Mouse (Mus musculus) stomach, embryonic 16.5 days (tissue): ENCODE measurements around the gene Fads6. TPM values are rescaled to one million over a fixed set of nuclear protein-coding genes. Genes with fewer than 3 reads are reported as not detected.

ENCODE experiments used
- ATAC-seq: fragments of 200-750 bp; cut with Nextera tagmentation; 2 replicates; pipeline ENCODE4 v1.8.0; 2017; ENCODE audit warnings: moderate number of reproducible peaks, moderate TSS enrichment; ENCODE audit not compliant: insufficient read depth, low FRiP score
- H3K27ac ChIP-seq: fragments of 300-500 bp; sonication (generic); 2 replicates; pipeline ENCODE4 v1.5.1; 2014; ENCODE audit warnings: low read length
- H3K27me3 ChIP-seq: fragments of 300-500 bp; sonication (generic); 2 replicates; pipeline ENCODE4 v1.6.1; 2014; ENCODE audit warnings: low read length, control low read depth, mixed read lengths; ENCODE audit not compliant: control insufficient read depth, insufficient read depth
- H3K36me3 ChIP-seq: fragments of 300-500 bp; sonication (generic); 2 replicates; pipeline ENCODE4 v1.6.1; 2014; ENCODE audit warnings: low read length; ENCODE audit not compliant: control insufficient read depth, insufficient read depth
- H3K4me1 ChIP-seq: fragments of 300-500 bp; sonication (generic); 2 replicates; pipeline ENCODE4 v1.6.1; 2014; ENCODE audit warnings: low read length, control low read depth, mixed read lengths; ENCODE audit not compliant: control insufficient read depth, insufficient read depth
- H3K4me2 ChIP-seq: fragments of 300-500 bp; sonication (generic); 2 replicates; pipeline ENCODE4 v1.6.1; 2014; ENCODE audit warnings: low read depth, low read length, mixed read lengths
- H3K4me3 ChIP-seq: fragments of 300-500 bp; sonication (generic); replicated peaks from 2 replicates; pipeline ENCODE4 v1.5.1; 2014; ENCODE audit warnings: mild to moderate bottlenecking, low read length
- H3K9ac ChIP-seq: fragments of 300-500 bp; sonication (generic); 2 replicates; pipeline ENCODE4 v1.6.1; 2014; ENCODE audit warnings: low read length
- H3K9me3 ChIP-seq: fragments of 300-500 bp; sonication (generic); replicated peaks from 2 replicates; pipeline ENCODE4 v1.6.1; 2016; ENCODE audit warnings: low read length, control low read depth; ENCODE audit not compliant: control insufficient read depth
- WGBS: fragments of 180-500 bp; shearing (Covaris S2); extraction: QIAGEN DNeasy Blood & Tissue Kit; methylation state at CpG from one replicate; pipeline ENCODE4 v1.1.7; 2014; 5-methylcytosine and 5-hydroxymethylcytosine counted together
- polyA plus RNA-seq: library from polyadenylated mRNA; unstranded; fragments of >200 nt; fragmentation: Nextera tagmentation; extraction: Ambion mirVana; gene quantifications from 2 replicates; pipeline ENCODE4 v1.2.1, GENCODE M21; 2015

The Fads6 gene
- polyA plus RNA-seq, 1 experiment from 2014 or later, result 1.6 TPM

GRCm38 (mm10) chr11:115267958-115268357 lies 29.5 kb downstream of the Fads6 start:
- WGBS, result 78% methylated on average over 11 of the region's 11 CpGs
- Histone ChIP-seq H3K36me3 (no peaks in the 10 kb centered on the region), H3K4me2 (no peak overlapping the region), H3K4me3 (no peak overlapping the region), H3K9ac (no peak overlapping the region), H3K27me3 (peaks cover 59% of the 10 kb centered on the region), H3K27ac (no peak overlapping the region), H3K9me3 (no peaks in the 10 kb centered on the region), H3K4me1 (peaks cover 15% of the 10 kb centered on the region)
- ATAC-seq, result no peak

GRCm38 (mm10) chr11:115267061-115267883 lies 30.2 kb downstream of the Fads6 start, which contains the start of gene Grin2c:
Gene Grin2c (minus strand): TSS chr11:115267243.
- Histone ChIP-seq H3K4me2 (peak within 1 kb of the TSS; percentile 52), H3K36me3 (no peaks in the 10 kb centered on the region), H3K9me3 (no peaks in the 10 kb centered on the region), H3K27ac (no peak within 1 kb of the TSS), H3K4me1 (peaks cover 15% of the 10 kb centered on the region), H3K9ac (no peak within 1 kb of the TSS), H3K4me3 (peak within 1 kb of the TSS; percentile 35), H3K27me3 (peaks cover 66% of the 10 kb centered on the region)
- 6% methylated on average over 50 of the region's 50 CpGs for WGBS
- ATAC-seq, result no peak

- Histone ChIP-seq H3K36me3 (no peaks in the 10 kb centered on the region), H3K27ac (no peak overlapping the region), H3K9me3 (no peaks in the 10 kb centered on the region), H3K27me3 (peaks cover 75% of the 10 kb centered on the region), H3K4me3 (peak overlapping the region; percentile 35), H3K9ac (no peak overlapping the region), H3K4me2 (peak overlapping the region; percentile 52), H3K4me1 (peaks cover 15% of the 10 kb centered on the region)
- no peak for ATAC-seq
- WGBS, result 1% methylated on average over 22 of the region's 22 CpGs
Observed at GRCm38 (mm10) chr11:115266400-115266778, 31.1 kb downstream of the Fads6 start.

GRCm38 (mm10) chr11:115265771-115266399 lies 31.6 kb downstream of the Fads6 start:
- peaks cover 78% of the 10 kb centered on the region for H3K27me3 ChIP-seq
- 5% methylated on average over 20 of the region's 20 CpGs for WGBS
- H3K9me3 ChIP-seq, result no peaks in the 10 kb centered on the region
- H3K27ac ChIP-seq, result no peak overlapping the region
- no peak overlapping the region for H3K9ac ChIP-seq
- H3K4me2 ChIP-seq, result no peak overlapping the region
- H3K4me1 ChIP-seq, result peaks cover 15% of the 10 kb centered on the region
- H3K4me3 ChIP-seq, result no peak overlapping the region
- ATAC-seq, result no peak
- H3K36me3 ChIP-seq, result no peaks in the 10 kb centered on the region

GRCm38 (mm10) chr11:115264862-115265668 lies 32.4 kb downstream of the Fads6 start:
- peak overlapping the region; percentile 15 for H3K4me3 ChIP-seq
- 9% methylated on average over 39 of the region's 39 CpGs for WGBS
- peaks cover 13% of the 10 kb centered on the region for H3K4me1 ChIP-seq
- ATAC-seq, result no peak
- no peaks in the 10 kb centered on the region for H3K36me3 ChIP-seq
- peak overlapping the region; percentile 42 for H3K4me2 ChIP-seq
- H3K27ac ChIP-seq, result no peak overlapping the region
- H3K9ac ChIP-seq, result no peak overlapping the region
- H3K9me3 ChIP-seq, result no peaks in the 10 kb centered on the region
- peaks cover 81% of the 10 kb centered on the region for H3K27me3 ChIP-seq

- Histone ChIP-seq H3K4me1 (peaks cover 13% of the 10 kb centered on the region), H3K4me3 (no peak overlapping the region), H3K36me3 (no peaks in the 10 kb centered on the region), H3K27me3 (peaks cover 81% of the 10 kb centered on the region), H3K9ac (no peak overlapping the region), H3K9me3 (no peaks in the 10 kb centered on the region), H3K27ac (no peak overlapping the region), H3K4me2 (no peak overlapping the region)
- 59% methylated on average over 7 of the region's 7 CpGs for WGBS
- no peak for ATAC-seq
Observed at GRCm38 (mm10) chr11:115264136-115264861, 33.2 kb downstream of the Fads6 start.

GRCm38 (mm10) chr11:115262954-115263353 lies 34.5 kb downstream of the Fads6 start:
- peaks cover 15% of the 10 kb centered on the region for H3K4me1 ChIP-seq
- no peak overlapping the region for H3K9ac ChIP-seq
- H3K27ac ChIP-seq, result no peak overlapping the region
- H3K36me3 ChIP-seq, result no peaks in the 10 kb centered on the region
- no peak overlapping the region for H3K4me3 ChIP-seq
- H3K9me3 ChIP-seq, result no peaks in the 10 kb centered on the region
- H3K4me2 ChIP-seq, result no peak overlapping the region
- 82% methylated on average over 11 of the region's 11 CpGs for WGBS
- H3K27me3 ChIP-seq, result peaks cover 81% of the 10 kb centered on the region
- no peak for ATAC-seq

GRCm38 (mm10) chr11:115259134-115259533 lies 38.3 kb downstream of the Fads6 start:
- H3K4me2 ChIP-seq, result no peak overlapping the region
- WGBS, result 33% methylated on average over 4 of the region's 4 CpGs
- H3K36me3 ChIP-seq, result no peaks in the 10 kb centered on the region
- no peak for ATAC-seq
- H3K27ac ChIP-seq, result no peak overlapping the region
- no peaks in the 10 kb centered on the region for H3K9me3 ChIP-seq
- peaks cover 64% of the 10 kb centered on the region for H3K27me3 ChIP-seq
- no peak overlapping the region for H3K9ac ChIP-seq
- H3K4me1 ChIP-seq, result 0 out of 2 replicates have a peak, but pooled peaks cover 3% of the 10 kb centered on the region
- no peak overlapping the region for H3K4me3 ChIP-seq
